Mouse (Mus musculus) myocyte (in vitro differentiated cells): ENCODE data around the gene Riok1. TPM values are rescaled to one million over a fixed set of nuclear protein-coding genes. Genes with fewer than 3 reads are reported as not detected.

ENCODE experiments used
- H3K27me3 ChIP-seq: one replicate; pipeline ENCODE4 v1.6.1; 2011; ENCODE audit not compliant: control insufficient read depth, insufficient read depth, insufficient read length
- H3K36me3 ChIP-seq: one replicate; pipeline ENCODE4 v1.6.1; 2011; ENCODE audit not compliant: control insufficient read depth, insufficient read depth
- H3K4me2 ChIP-seq: one replicate; pipeline ENCODE4 v1.6.1; 2011; ENCODE audit warnings: low read depth, control low read depth
- H3K4me3 ChIP-seq: one replicate; pipeline ENCODE4 v1.5.1; 2011; ENCODE audit warnings: mild to moderate bottlenecking, control low read depth, moderate library complexity
- H3K79me2 ChIP-seq: one replicate; pipeline ENCODE4 v1.6.1; 2011; ENCODE audit not compliant: control insufficient read depth, insufficient read depth
- H3ac ChIP-seq: one replicate; pipeline ENCODE4 v1.6.1; 2011; ENCODE audit not compliant: control insufficient read depth, insufficient read length
- CEBPB ChIP-seq: IDR thresholded peaks from 2 replicates; pipeline ENCODE4 v1.6.1; 2011; ENCODE audit warnings: mild to moderate bottlenecking, moderate library complexity; ENCODE audit not compliant: poor library complexity, insufficient read depth, severe bottlenecking
- E2F4 ChIP-seq: IDR thresholded peaks from one replicate; pipeline ENCODE4 v1.6.1; 2011; ENCODE audit warnings: mild to moderate bottlenecking, control low read depth, moderate library complexity; ENCODE audit not compliant: insufficient read depth
- MAX ChIP-seq: IDR thresholded peaks from one replicate; pipeline ENCODE4 v1.6.1; 2011; ENCODE audit warnings: low read depth, mild to moderate bottlenecking, control low read depth
- MYOD1 ChIP-seq, 3 experiments: IDR thresholded peaks; one replicate each; pipeline ENCODE4 v1.6.1; 2011; ENCODE audit warnings: control low read depth in 2 of 3, low read depth in 2 of 3, mild to moderate bottlenecking in 2 of 3, moderate library complexity in 1 of 3; ENCODE audit not compliant: insufficient read length in 2 of 3, control insufficient read depth in 1 of 3
- MYOG ChIP-seq, 3 experiments: IDR thresholded peaks; one replicate each; pipeline ENCODE4 v1.6.1; 2011; ENCODE audit warnings: control low read depth in 2 of 3, low read depth in 2 of 3, mild to moderate bottlenecking in 2 of 3; ENCODE audit not compliant: insufficient read length in 2 of 3, control insufficient read depth in 1 of 3, insufficient read depth in 1 of 3
- POLR2A ChIP-seq: IDR thresholded peaks from one replicate; pipeline ENCODE4 v1.6.1; 2011; ENCODE audit warnings: low read depth, mild to moderate bottlenecking, control low read depth, moderate library complexity; ENCODE audit not compliant: insufficient read length
- POLR2AphosphoS2 ChIP-seq: IDR thresholded peaks from one replicate; pipeline ENCODE4 v1.6.1; 2011; ENCODE audit warnings: low read depth, control low read depth; ENCODE audit not compliant: insufficient read length
- REST ChIP-seq: IDR thresholded peaks from one replicate; pipeline ENCODE4 v1.6.1; 2011; ENCODE audit warnings: mild to moderate bottlenecking, control low read depth, moderate library complexity; ENCODE audit not compliant: insufficient read depth, insufficient read length
- SRF ChIP-seq: IDR thresholded peaks from one replicate; pipeline ENCODE4 v1.6.1; 2011; ENCODE audit warnings: low read depth; ENCODE audit not compliant: control insufficient read depth, insufficient read length
- TCF12 ChIP-seq: IDR thresholded peaks from one replicate; pipeline ENCODE4 v1.6.1; 2011; ENCODE audit warnings: mild to moderate bottlenecking, control low read depth; ENCODE audit not compliant: poor library complexity, insufficient read depth, severe bottlenecking
- TCF3 ChIP-seq: IDR thresholded peaks from one replicate; pipeline ENCODE4 v1.6.1; 2011; ENCODE audit warnings: low read depth, control low read depth; ENCODE audit not compliant: insufficient read length
- USF1 ChIP-seq: IDR thresholded peaks from one replicate; pipeline ENCODE4 v1.6.1; 2011; ENCODE audit warnings: low read depth, mild to moderate bottlenecking, control low read depth, moderate library complexity
- polyA plus RNA-seq: library from polyadenylated mRNA; unstranded; fragments of >200 nt; fragmentation: generic; extraction: Trizol; gene quantifications from one replicate; pipeline ENCODE4 v1.2.1, GENCODE M21; 2012; ENCODE audit warnings: missing spikeins

Gene Riok1
- polyA plus RNA-seq, 1 experiment: 9.9 TPM

GRCm38 (mm10) chr13:38028407-38028806 lies 8.4 kb upstream of the Riok1 start:
- Histone ChIP-seq H3K4me2 (no peak overlapping the region), H3K27me3 (no peaks in the 10 kb centered on the region), H3K79me2 (no peaks in the 10 kb centered on the region), H3ac (no peak overlapping the region), H3K4me3 (no peak overlapping the region), H3K36me3 (no peaks in the 10 kb centered on the region)
- TF ChIP-seq POLR2AphosphoS2 (no peak), MYOG (IDR thresholded peaks at IDR 0.05; ENCODE audit: control insufficient read depth in 1 of 3, insufficient read depth in 1 of 3, insufficient read length in 2 of 3, low read depth in 2 of 3) (no peak), MAX (no peak), TCF12 (no peak)

- H3K79me2 ChIP-seq: peaks cover 23% of the 10 kb centered on the region
- H3ac ChIP-seq: peak within 1 kb of the TSS; percentile 39
- H3K36me3 ChIP-seq: peaks cover 8% of the 10 kb centered on the region
These were observed 371 bp downstream of the Riok1 start, which contains the start of gene Cage1 for GRCm38 (mm10) chr13:38037044-38037687. Gene Cage1 (minus strand): TSS chr13:38037069.

GRCm38 (mm10) chr13:38037811-38038210 lies 1.0 kb downstream of the Riok1 start:
- no peak for TF ChIP-seq TCF3
- TF ChIP-seq CEBPB: no peak
- TF ChIP-seq MYOD1 (IDR thresholded peaks at IDR 0.05; ENCODE audit: control insufficient read depth in 1 of 3, insufficient read length in 2 of 3, low read depth in 2 of 3): no peak
- TF ChIP-seq POLR2AphosphoS2: no peak
- TF ChIP-seq MYOG (IDR thresholded peaks at IDR 0.05; ENCODE audit: control insufficient read depth in 1 of 3, insufficient read depth in 1 of 3, insufficient read length in 2 of 3, low read depth in 2 of 3): no peak
- no peak for TF ChIP-seq REST
- H3ac ChIP-seq: peak overlapping the region; percentile 39
- peak overlapping the region; percentile 99 for H3K4me3 ChIP-seq
- H3K27me3 ChIP-seq: no peaks in the 10 kb centered on the region
- H3K36me3 ChIP-seq: peaks cover 8% of the 10 kb centered on the region
- peak overlapping the region; percentile 84 for H3K4me2 ChIP-seq
- H3K79me2 ChIP-seq: peaks cover 23% of the 10 kb centered on the region

More at GRCm38 (mm10) chr13:38037044-38037687, 371 bp downstream of the Riok1 start, which contains the start of gene Cage1:
- TF ChIP-seq E2F4 (no peak), POLR2AphosphoS2 (no peak), POLR2A (peak; percentile 82), MAX (peak; percentile 68), CEBPB (no peak), SRF (peak; percentile 53), TCF12 (no peak)
- Histone ChIP-seq H3K4me3 (peak within 1 kb of the TSS; percentile 99), H3K4me2 (peak within 1 kb of the TSS; percentile 86), H3K27me3 (no peaks in the 10 kb centered on the region)

- no peak overlapping the region for H3K4me3 ChIP-seq
- no peak overlapping the region for H3K4me2 ChIP-seq
- H3K36me3 ChIP-seq: peaks cover 43% of the 10 kb centered on the region
- no peaks in the 10 kb centered on the region for H3K79me2 ChIP-seq
- TF ChIP-seq TCF12: no peak
- no peak for TF ChIP-seq USF1
- TF ChIP-seq E2F4: no peak
- TF ChIP-seq POLR2AphosphoS2: no peak
- TF ChIP-seq REST: no peak
- TF ChIP-seq POLR2A: no peak
- TF ChIP-seq CEBPB: no peak
- no peak for TF ChIP-seq SRF
- TF ChIP-seq MAX: no peak
- no peak for TF ChIP-seq MYOD1 (IDR thresholded peaks at IDR 0.05; ENCODE audit: control insufficient read depth in 1 of 3, insufficient read length in 2 of 3, low read depth in 2 of 3)
- no peak for TF ChIP-seq TCF3
- TF ChIP-seq MYOG (IDR thresholded peaks at IDR 0.05; ENCODE audit: control insufficient read depth in 1 of 3, insufficient read depth in 1 of 3, insufficient read length in 2 of 3, low read depth in 2 of 3): no peak
- H3K27me3 ChIP-seq: no peaks in the 10 kb centered on the region
- no peak overlapping the region for H3ac ChIP-seq
These were observed 13.1 kb downstream of the Riok1 start for GRCm38 (mm10) chr13:38049888-38050287.

GRCm38 (mm10) chr13:38062678-38063077 lies 25.9 kb downstream of the Riok1 start:
- Histone ChIP-seq H3K4me2 (no peak overlapping the region), H3K36me3 (peaks cover 16% of the 10 kb centered on the region), H3K79me2 (no peaks in the 10 kb centered on the region), H3K4me3 (no peak overlapping the region), H3ac (no peak overlapping the region), H3K27me3 (no peaks in the 10 kb centered on the region)
- no peak for TF ChIP-seq CEBPB
